Mouse (Mus musculus): Measurements from ENCODE around the gene Trim2. TPM values are rescaled to one million over a fixed set of nuclear protein-coding genes. Genes with fewer than 3 reads are reported as not detected.

Trim2 gene
- total and polyA plus RNA-seq, 2 experiments from 2014 or later, result 149 to 291 TPM

DNA sequence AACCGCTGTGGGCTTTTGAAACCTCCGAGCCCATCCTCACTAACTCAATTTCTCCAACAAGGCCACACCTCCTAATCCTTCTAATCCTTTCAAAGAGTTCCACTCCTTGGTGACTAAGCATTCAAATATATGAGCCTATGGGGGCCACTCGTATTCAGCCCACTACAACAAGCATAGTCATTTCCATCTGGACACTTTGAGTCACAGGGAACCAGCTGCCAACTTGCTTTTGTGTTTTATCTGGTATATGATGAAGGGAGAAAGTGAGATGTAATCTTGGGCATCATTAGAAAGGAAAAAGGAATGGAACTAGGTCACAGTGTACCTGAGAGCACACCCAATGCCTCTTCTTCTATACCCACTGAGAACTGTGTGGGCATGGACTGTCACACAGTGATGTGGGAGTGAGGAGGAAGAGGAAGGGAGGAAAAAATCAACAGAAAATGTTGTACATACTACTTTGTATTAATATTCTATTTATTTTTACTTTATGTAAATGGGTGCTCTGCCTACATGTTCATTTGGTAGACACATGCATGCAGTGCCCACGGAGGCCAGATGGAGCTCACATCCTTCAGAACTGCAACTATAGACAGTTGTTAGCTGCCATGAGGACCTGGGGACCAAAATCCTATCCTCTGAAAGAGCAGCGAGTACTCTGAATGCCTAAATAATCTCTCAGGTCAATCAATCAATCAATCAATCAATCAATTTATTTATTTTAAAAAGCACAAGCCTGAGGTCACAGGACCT, 72.8 kb downstream of the Trim2 start:
- Histone ChIP-seq H3K27me3 (ENCODE audit: insufficient read depth, low read length) (no peaks in the 10 kb centered on the region), H3K27ac (ENCODE audit: low read depth, low read length) (no peak overlapping the region), H3K9ac (replicated peaks; ENCODE audit: low read length, poor library complexity, severe bottlenecking) (no peak overlapping the region), H3K36me3 (ENCODE audit: insufficient read depth, low read length) (no peaks in the 10 kb centered on the region), H3K4me1 (ENCODE audit: insufficient read depth, low read length) (peaks cover 2% of the 10 kb centered on the region; the same call in 1 of the 2 replicates), H3K4me2 (ENCODE audit: low read depth, low read length, poor library complexity, severe bottlenecking) (no peak overlapping the region), H3K9me3 (ENCODE audit: low read length) (no peaks in the 10 kb centered on the region), H3K4me3 (ENCODE audit: low read depth, low read length) (no peak overlapping the region)
- ATAC-seq (ENCODE audit: low FRiP score) (no peak), DNase-seq (ENCODE audit: low spot score) (no peak)
- WGBS, result 84% methylated on average over 5 of the region's 5 CpGs
- TF ChIP-seq CTCF (IDR thresholded peaks at IDR 0.05), result no peak

- ATAC-seq (ENCODE audit: low FRiP score) (no peak), DNase-seq (ENCODE audit: low spot score) (no peak)
- Histone ChIP-seq H3K27me3 (ENCODE audit: insufficient read depth, low read length) (no peaks in the 10 kb centered on the region), H3K36me3 (ENCODE audit: insufficient read depth, low read length) (no peaks in the 10 kb centered on the region), H3K4me2 (ENCODE audit: low read depth, low read length, poor library complexity, severe bottlenecking) (no peak overlapping the region), H3K4me3 (ENCODE audit: low read depth, low read length) (no peak overlapping the region), H3K27ac (ENCODE audit: low read depth, low read length) (no peak overlapping the region), H3K4me1 (ENCODE audit: insufficient read depth, low read length) (peaks cover 2% of the 10 kb centered on the region; the same call in 1 of the 2 replicates), H3K9me3 (ENCODE audit: low read length) (no peaks in the 10 kb centered on the region), H3K9ac (replicated peaks; ENCODE audit: low read length, poor library complexity, severe bottlenecking) (no peak overlapping the region)
- no peak for TF ChIP-seq CTCF (IDR thresholded peaks at IDR 0.05)
- 57% methylated on average over 6 of the region's 6 CpGs for WGBS
These were observed 74.4 kb downstream of the Trim2 start for GRCm38 (mm10) chr3:84232312-84232711.

- 4% methylated on average over 3 of the region's 3 CpGs for WGBS
- TF ChIP-seq CTCF (IDR thresholded peaks at IDR 0.05), result no peak
These were observed 75.7 kb downstream of the Trim2 start for GRCm38 (mm10) chr3:84230988-84231387.

GRCm38 (mm10) chr3:84228911-84229310, 77.8 kb downstream of the Trim2 start:
- Histone ChIP-seq H3K27me3 (ENCODE audit: insufficient read depth, low read length) (no peaks in the 10 kb centered on the region), H3K4me2 (ENCODE audit: low read depth, low read length, poor library complexity, severe bottlenecking) (peak overlapping the region; percentile 76), H3K27ac (ENCODE audit: low read depth, low read length) (peak overlapping the region; percentile 40; the same call in 1 of the 2 replicates), H3K9ac (replicated peaks; ENCODE audit: low read length, poor library complexity, severe bottlenecking) (no peak overlapping the region), H3K9me3 (ENCODE audit: low read length) (no peaks in the 10 kb centered on the region), H3K36me3 (ENCODE audit: insufficient read depth, low read length) (no peaks in the 10 kb centered on the region), H3K4me1 (ENCODE audit: insufficient read depth, low read length) (no peaks in the 10 kb centered on the region; the same call in 1 of the 2 replicates), H3K4me3 (ENCODE audit: low read depth, low read length) (peak overlapping the region; percentile 45)
- peak; percentile 78 for ATAC-seq (ENCODE audit: low FRiP score)
- DNase-seq (ENCODE audit: low spot score), result peak; percentile 63
- 8% methylated on average over 15 of the region's 15 CpGs for WGBS
- no peak for TF ChIP-seq CTCF (IDR thresholded peaks at IDR 0.05)

More at GRCm38 (mm10) chr3:84230988-84231387, 75.7 kb downstream of the Trim2 start:
- ATAC-seq (ENCODE audit: low FRiP score), result no peak
- no peak for DNase-seq (ENCODE audit: low spot score)
- H3K4me3 ChIP-seq (ENCODE audit: low read depth, low read length), result no peak overlapping the region
- H3K4me1 ChIP-seq (ENCODE audit: insufficient read depth, low read length), result peaks cover 2% of the 10 kb centered on the region; the same call in 1 of the 2 replicates
- H3K9me3 ChIP-seq (ENCODE audit: low read length), result no peaks in the 10 kb centered on the region
- no peaks in the 10 kb centered on the region for H3K27me3 ChIP-seq (ENCODE audit: insufficient read depth, low read length)
- no peaks in the 10 kb centered on the region for H3K36me3 ChIP-seq (ENCODE audit: insufficient read depth, low read length)
- H3K27ac ChIP-seq (ENCODE audit: low read depth, low read length), result no peak overlapping the region
- no peak overlapping the region for H3K9ac ChIP-seq (replicated peaks; ENCODE audit: low read length, poor library complexity, severe bottlenecking)
- no peak overlapping the region for H3K4me2 ChIP-seq (ENCODE audit: low read depth, low read length, poor library complexity, severe bottlenecking)

DNA sequence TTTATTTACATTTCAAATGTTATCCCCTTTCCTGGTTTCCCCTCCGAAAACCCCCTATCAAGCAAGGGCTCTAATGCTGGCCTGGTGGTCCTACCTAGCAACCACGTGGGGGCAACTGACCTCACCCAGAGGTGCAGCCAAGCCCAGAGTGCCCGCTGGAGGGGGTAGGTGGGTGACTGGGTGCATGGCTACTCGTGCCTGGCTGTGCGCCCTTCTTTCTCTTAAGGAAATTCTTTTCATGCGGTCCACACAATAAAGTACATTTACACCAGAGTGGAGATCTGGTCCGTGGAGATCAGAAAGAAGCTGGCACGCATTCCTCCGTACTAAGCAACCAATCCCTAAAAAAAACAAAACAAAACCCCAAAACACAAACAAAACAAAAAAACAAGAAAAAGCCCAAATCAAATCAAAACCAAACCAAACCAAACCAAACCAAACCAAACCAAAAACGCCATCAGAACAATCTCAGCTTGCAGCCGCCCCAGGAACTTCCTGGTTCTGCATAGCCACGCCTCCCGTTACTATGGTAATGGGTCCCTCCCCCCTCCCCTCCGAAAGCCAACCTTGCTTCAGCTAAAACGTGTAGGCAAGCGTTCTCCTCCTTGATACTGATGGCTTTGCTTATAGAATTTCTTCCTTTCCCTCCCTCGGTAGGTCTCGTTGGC, 78.3 kb downstream of the Trim2 start:
- Histone ChIP-seq H3K36me3 (ENCODE audit: insufficient read depth, low read length) (no peaks in the 10 kb centered on the region), H3K4me3 (ENCODE audit: low read depth, low read length) (peak overlapping the region; percentile 45), H3K9ac (replicated peaks; ENCODE audit: low read length, poor library complexity, severe bottlenecking) (peak overlapping the region; percentile 42; the same call in 1 of the 2 replicates), H3K27me3 (ENCODE audit: insufficient read depth, low read length) (no peaks in the 10 kb centered on the region), H3K4me1 (ENCODE audit: insufficient read depth, low read length) (no peaks in the 10 kb centered on the region; the same call in 1 of the 2 replicates), H3K9me3 (ENCODE audit: low read length) (no peaks in the 10 kb centered on the region), H3K27ac (ENCODE audit: low read depth, low read length) (peak overlapping the region; percentile 75), H3K4me2 (ENCODE audit: low read depth, low read length, poor library complexity, severe bottlenecking) (peak overlapping the region; percentile 76)
- 0% methylated on average over 18 of the region's 18 CpGs for WGBS
- TF ChIP-seq CTCF (IDR thresholded peaks at IDR 0.05), result peak; percentile 37; the same call in 1 of the 2 replicates
- peak; percentile 90 for DNase-seq (ENCODE audit: low spot score)
- peak; percentile 81 for ATAC-seq (ENCODE audit: low FRiP score)

DNA sequence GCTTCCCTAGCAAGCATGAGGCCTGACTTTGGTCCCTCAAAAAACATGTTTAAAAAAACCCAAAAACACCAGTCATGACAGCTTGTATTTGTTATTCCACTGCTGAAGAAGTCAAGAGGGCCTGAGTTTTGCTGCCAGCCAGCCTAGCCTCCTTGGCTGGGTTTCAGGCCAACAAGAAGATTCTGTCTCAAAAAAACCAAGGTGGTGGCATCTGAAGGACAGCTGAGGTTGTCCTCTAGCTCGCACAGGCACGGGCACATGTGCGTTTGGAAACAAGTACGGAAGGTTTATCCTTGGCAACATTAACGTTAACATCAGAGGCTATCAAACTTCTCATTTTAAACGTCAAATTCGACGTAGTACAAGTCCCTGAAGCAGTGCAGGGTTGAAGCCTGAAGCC, 79.0 kb downstream of the Trim2 start:
- Histone ChIP-seq H3K4me1 (ENCODE audit: insufficient read depth, low read length) (no peaks in the 10 kb centered on the region; the same call in 1 of the 2 replicates), H3K36me3 (ENCODE audit: insufficient read depth, low read length) (no peaks in the 10 kb centered on the region), H3K4me3 (ENCODE audit: low read depth, low read length) (no peak overlapping the region), H3K27ac (ENCODE audit: low read depth, low read length) (no peak overlapping the region), H3K27me3 (ENCODE audit: insufficient read depth, low read length) (no peaks in the 10 kb centered on the region), H3K9ac (replicated peaks; ENCODE audit: low read length, poor library complexity, severe bottlenecking) (no peak overlapping the region), H3K4me2 (ENCODE audit: low read depth, low read length, poor library complexity, severe bottlenecking) (peak overlapping the region; percentile 76; the same call in 1 of the 2 replicates), H3K9me3 (ENCODE audit: low read length) (no peaks in the 10 kb centered on the region)
- no peak for TF ChIP-seq CTCF (IDR thresholded peaks at IDR 0.05)
- WGBS, result 27% methylated on average over 8 of the region's 8 CpGs
- ATAC-seq (ENCODE audit: low FRiP score), result no peak
- no peak for DNase-seq (ENCODE audit: low spot score)
